Mouse (Mus musculus): Measurements from ENCODE around the gene Zmym4.

GRCm38 (mm10) chr4:126838799-126839198 is 129.1 kb downstream of the Zmym4 start:
- TF ChIP-seq CTCF (IDR thresholded peaks at IDR 0.05; ENCODE audit: low read depth) (no peak), EP300 (IDR thresholded peaks at IDR 0.05; ENCODE audit: low read depth) (no peak)
